Mouse (Mus musculus): ENCODE results near the gene Carhsp1. TPM values are rescaled to one million over a fixed set of nuclear protein-coding genes. Genes with fewer than 3 reads are reported as not detected.

Carhsp1 gene
- polyA plus RNA-seq, 1 experiment from 2014 or later, result 56.5 TPM

DNA sequence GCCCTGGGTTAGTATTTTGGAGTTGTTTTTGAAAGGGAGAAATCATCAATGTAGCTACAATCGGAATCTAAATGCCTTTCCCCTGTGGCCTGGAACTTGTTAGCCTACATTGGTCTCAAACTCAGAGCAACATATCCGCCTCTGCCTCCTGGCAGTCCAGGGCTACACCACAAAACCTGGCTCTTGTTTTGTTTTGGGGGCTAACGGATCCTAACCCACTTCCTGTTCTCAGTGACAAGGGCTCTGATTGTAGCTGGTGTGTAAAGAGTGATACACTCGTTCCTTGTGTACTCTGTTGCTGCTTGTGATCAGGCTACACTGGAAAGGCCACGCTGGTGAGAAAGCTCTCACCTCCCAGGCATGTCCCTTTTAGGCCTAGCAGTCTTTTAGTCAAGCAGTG lies 40.5 kb downstream of the Carhsp1 start:
- no peak for ATAC-seq
- no peak overlapping the region for H3K4me3 ChIP-seq
- no peak overlapping the region for H3K27ac ChIP-seq
- no peaks in the 10 kb centered on the region for H3K9me3 ChIP-seq (replicated peaks)
- peaks cover 22% of the 10 kb centered on the region for H3K4me1 ChIP-seq
- no peak overlapping the region for H3K4me2 ChIP-seq
- no peaks in the 10 kb centered on the region for H3K27me3 ChIP-seq (replicated peaks)
- H3K9ac ChIP-seq, result no peak overlapping the region
- 62% methylated on average over 5 of the region's 5 CpGs for WGBS (ENCODE audit: insufficient replicate concordance)
- peaks cover 48% of the 10 kb centered on the region for H3K36me3 ChIP-seq

DNA sequence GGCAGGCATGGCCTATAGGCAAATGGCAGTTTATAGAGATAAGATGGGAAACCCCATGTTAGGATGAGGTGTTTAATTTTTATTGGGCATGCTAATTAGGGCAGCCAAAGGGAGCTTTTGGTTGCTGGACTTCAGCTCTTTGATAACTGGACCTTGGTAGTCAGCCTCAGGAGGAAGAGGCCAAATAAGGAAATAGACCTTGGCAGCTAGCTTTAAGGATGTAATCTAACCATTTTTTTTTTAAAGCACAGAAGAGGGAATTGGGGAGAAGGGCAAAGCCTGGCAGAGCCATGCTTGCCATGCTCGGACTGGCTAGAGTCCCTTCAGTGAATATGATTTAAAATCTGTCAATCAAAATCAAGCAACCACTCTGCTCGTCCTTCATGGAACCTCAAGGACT lies 41.5 kb downstream of the Carhsp1 start:
- Histone ChIP-seq H3K4me3 (no peak overlapping the region), H3K27ac (no peak overlapping the region), H3K4me2 (no peak overlapping the region), H3K9ac (no peak overlapping the region), H3K36me3 (peaks cover 40% of the 10 kb centered on the region), H3K4me1 (peaks cover 12% of the 10 kb centered on the region), H3K27me3 (replicated peaks) (no peaks in the 10 kb centered on the region), H3K9me3 (replicated peaks) (no peaks in the 10 kb centered on the region)
- no peak for ATAC-seq
- 55% methylated on average over 2 of the region's 2 CpGs for WGBS (ENCODE audit: insufficient replicate concordance)

- H3K27ac ChIP-seq, result no peak overlapping the region
- no peak overlapping the region for H3K4me2 ChIP-seq
- no peak overlapping the region for H3K9ac ChIP-seq
- H3K36me3 ChIP-seq, result 0 out of 2 replicates have a peak, but pooled peaks cover 6% of the 10 kb centered on the region
- no peaks in the 10 kb centered on the region for H3K27me3 ChIP-seq (replicated peaks)
- 73% methylated on average over 16 of the region's 16 CpGs for WGBS (ENCODE audit: insufficient replicate concordance)
- no peak overlapping the region for H3K4me3 ChIP-seq
- no peak for ATAC-seq
- peaks cover 13% of the 10 kb centered on the region for H3K4me1 ChIP-seq
- H3K9me3 ChIP-seq (replicated peaks), result no peaks in the 10 kb centered on the region
Measured at GRCm38 (mm10) chr16:8620315-8621115, 51.4 kb downstream of the Carhsp1 start.

- WGBS (ENCODE audit: insufficient replicate concordance), result 67% methylated on average over 10 of the region's 10 CpGs
- ATAC-seq, result no peak
Measured at GRCm38 (mm10) chr16:8619659-8620314, 52.2 kb downstream of the Carhsp1 start.

GRCm38 (mm10) chr16:8613447-8613846 lies 58.5 kb downstream of the Carhsp1 start:
- H3K4me3 ChIP-seq, result peak overlapping the region; percentile 14; the same call in 1 of the 2 replicates
- H3K27ac ChIP-seq, result peak overlapping the region; percentile 92
- peak overlapping the region; percentile 55 for H3K9ac ChIP-seq
- H3K9me3 ChIP-seq (replicated peaks), result no peaks in the 10 kb centered on the region
- H3K4me1 ChIP-seq, result peaks cover 44% of the 10 kb centered on the region
- ATAC-seq, result peak; percentile 15; the same call in 1 of the 2 replicates
- 0 out of 2 replicates have a peak, but pooled peaks cover 5% of the 10 kb centered on the region for H3K36me3 ChIP-seq
- H3K4me2 ChIP-seq, result peak overlapping the region; percentile 64
- WGBS (ENCODE audit: insufficient replicate concordance), result 65% methylated on average over 3 of the region's 3 CpGs
- no peaks in the 10 kb centered on the region for H3K27me3 ChIP-seq (replicated peaks)

More at GRCm38 (mm10) chr16:8619659-8620314, 52.2 kb downstream of the Carhsp1 start:
- H3K4me3 ChIP-seq, result no peak overlapping the region
- no peak overlapping the region for H3K9ac ChIP-seq
- H3K4me1 ChIP-seq, result peaks cover 13% of the 10 kb centered on the region
- H3K9me3 ChIP-seq (replicated peaks), result no peaks in the 10 kb centered on the region
- H3K27me3 ChIP-seq (replicated peaks), result no peaks in the 10 kb centered on the region
- H3K36me3 ChIP-seq, result 0 out of 2 replicates have a peak, but pooled peaks cover 6% of the 10 kb centered on the region
- no peak overlapping the region for H3K4me2 ChIP-seq
- no peak overlapping the region for H3K27ac ChIP-seq

GRCm38 (mm10) chr16:8613039-8613438 lies 58.9 kb downstream of the Carhsp1 start:
- peak overlapping the region; percentile 14; the same call in 1 of the 2 replicates for H3K4me3 ChIP-seq
- no peaks in the 10 kb centered on the region for H3K27me3 ChIP-seq (replicated peaks)
- H3K9me3 ChIP-seq (replicated peaks), result no peaks in the 10 kb centered on the region
- peaks cover 44% of the 10 kb centered on the region for H3K4me1 ChIP-seq
- H3K9ac ChIP-seq, result peak overlapping the region; percentile 55
- peak; percentile 73 for ATAC-seq
- WGBS (ENCODE audit: insufficient replicate concordance), result 44% methylated on average over 4 of the region's 4 CpGs
- H3K4me2 ChIP-seq, result peak overlapping the region; percentile 64
- peak overlapping the region; percentile 92 for H3K27ac ChIP-seq
- H3K36me3 ChIP-seq, result 0 out of 2 replicates have a peak, but pooled peaks cover 5% of the 10 kb centered on the region

DNA sequence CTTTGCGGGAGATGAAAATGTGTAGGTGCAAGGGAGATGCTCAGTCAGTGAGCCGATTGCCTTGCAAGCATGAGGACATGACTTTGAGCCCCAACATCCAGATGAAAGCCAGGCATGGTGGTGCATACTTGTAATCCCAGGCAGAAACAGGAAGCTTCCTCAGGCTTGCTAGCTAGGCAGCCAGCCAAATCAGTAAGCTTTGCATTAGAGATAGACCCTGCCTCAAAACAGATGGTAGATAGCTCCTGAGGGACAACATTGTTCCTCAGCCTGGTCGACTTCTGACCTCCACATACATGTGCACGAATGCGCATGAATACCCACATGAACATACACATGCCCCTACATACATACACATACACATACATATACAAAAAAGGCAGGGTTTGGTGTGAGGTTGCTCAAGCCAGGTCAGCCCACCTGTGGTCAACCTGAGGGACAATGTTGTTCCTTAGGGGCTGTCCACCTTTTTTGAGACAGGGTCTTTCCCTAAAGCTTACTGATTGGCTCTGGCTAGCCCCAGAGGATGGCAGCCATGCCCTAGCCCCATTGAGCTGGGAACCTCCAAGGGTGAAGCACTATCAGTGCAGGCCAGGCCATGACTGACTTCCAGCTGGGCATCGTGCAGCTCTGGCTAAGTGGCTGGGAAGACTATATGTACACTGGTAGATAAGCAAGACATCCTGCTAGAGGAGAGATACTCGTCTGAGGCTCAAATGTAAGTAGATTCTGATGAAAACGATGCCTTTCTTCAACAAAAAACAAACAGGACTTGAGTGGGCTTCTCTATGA lies 59.5 kb downstream of the Carhsp1 start:
- H3K4me3 ChIP-seq, result peak overlapping the region; percentile 14; the same call in 1 of the 2 replicates

GRCm38 (mm10) chr16:8610397-8610796 lies 61.6 kb downstream of the Carhsp1 start:
- Histone ChIP-seq H3K27ac (no peak overlapping the region), H3K9ac (no peak overlapping the region), H3K4me1 (peaks cover 44% of the 10 kb centered on the region), H3K9me3 (replicated peaks) (no peaks in the 10 kb centered on the region), H3K4me3 (no peak overlapping the region), H3K4me2 (no peak overlapping the region), H3K36me3 (0 out of 2 replicates have a peak, but pooled peaks cover 2% of the 10 kb centered on the region), H3K27me3 (replicated peaks) (no peaks in the 10 kb centered on the region)
- no peak for ATAC-seq
- 53% methylated on average over 3 of the region's 3 CpGs for WGBS (ENCODE audit: insufficient replicate concordance)

More for the DNA sequence above, 59.5 kb downstream of the Carhsp1 start:
- Histone ChIP-seq H3K9ac (peak overlapping the region; percentile 55), H3K9me3 (replicated peaks) (no peaks in the 10 kb centered on the region), H3K4me1 (peaks cover 44% of the 10 kb centered on the region), H3K27me3 (replicated peaks) (no peaks in the 10 kb centered on the region), H3K36me3 (0 out of 2 replicates have a peak, but pooled peaks cover 5% of the 10 kb centered on the region), H3K27ac (peak overlapping the region; percentile 92), H3K4me2 (peak overlapping the region; percentile 64)
- peak; percentile 99 for ATAC-seq
- WGBS (ENCODE audit: insufficient replicate concordance), result 50% methylated on average over 8 of the region's 8 CpGs

Small RNA genes lying within 50 kb of the gene (microRNA-seq; reads per million reads assigned to microRNA genes)
- not detected for gene Gm22137

Other genes with a start within 250 kb of the Carhsp1 start
- not detected in 2 replicates for gene Tmem114, start 247.0 kb downstream of the Carhsp1 start, polyA plus RNA-seq (2016; fragmentation: Nextera tagmentation; extraction: Ambion mirVana)
- 9.7 and 10.7 TPM in 2 replicates for gene Mettl22, start 201.4 kb downstream of the Carhsp1 start, polyA plus RNA-seq (2016; fragmentation: Nextera tagmentation; extraction: Ambion mirVana)
- gene Abat, start 158.7 kb downstream of the Carhsp1 start, polyA plus RNA-seq (2016; fragmentation: Nextera tagmentation; extraction: Ambion mirVana), result 19.6 and 20.1 TPM in 2 replicates
- 41.6 and 42.4 TPM in 2 replicates for gene Pmm2, start 34.5 kb downstream of the Carhsp1 start, polyA plus RNA-seq (2016; fragmentation: Nextera tagmentation; extraction: Ambion mirVana)
- 12.9 and 14.2 TPM in 2 replicates for gene Tmem186, start 34.4 kb downstream of the Carhsp1 start, polyA plus RNA-seq (2016; fragmentation: Nextera tagmentation; extraction: Ambion mirVana)
- gene Gm5767, start 8.6 kb upstream of the Carhsp1 start, polyA plus RNA-seq (2016; fragmentation: Nextera tagmentation; extraction: Ambion mirVana), result not detected in 2 replicates
- gene Usp7, start 120.2 kb upstream of the Carhsp1 start, polyA plus RNA-seq (2016; fragmentation: Nextera tagmentation; extraction: Ambion mirVana), result 32.9 and 33.5 TPM in 2 replicates
- 23.2 and 23.9 TPM in 2 replicates for gene 1810013L24Rik, start 157.9 kb upstream of the Carhsp1 start, polyA plus RNA-seq (2016; fragmentation: Nextera tagmentation; extraction: Ambion mirVana)